Mouse (Mus musculus) liver, embryonic 12.5 days (tissue): ENCODE measurements around the gene Apold1. TPM values are rescaled to one million over a fixed set of nuclear protein-coding genes. Genes with fewer than 3 reads are reported as not detected.

Experiments used
- polyA plus RNA-seq: library from polyadenylated mRNA; unstranded; fragments of >200 nt; fragmentation: Nextera tagmentation; extraction: Ambion mirVana; gene quantifications from 2 replicates; pipeline ENCODE4 v1.2.1, GENCODE M21; 2016

The Apold1 gene
- polyA plus RNA-seq, 1 experiment from 2014 or later, result 2.2 TPM

Other genes with a start within 250 kb of the Apold1 start
- 6.6 and 6.7 TPM in 2 replicates for gene Dusp16, start 189.1 kb upstream of the Apold1 start, polyA plus RNA-seq
- 1.2 and 1.8 TPM in 2 replicates for gene Crebl2, start 151.6 kb upstream of the Apold1 start, polyA plus RNA-seq
- gene Gpr19, start 83.1 kb upstream of the Apold1 start, polyA plus RNA-seq, result 7.1 and 8.4 TPM in 2 replicates
- gene Cdkn1b, start 61.3 kb upstream of the Apold1 start, polyA plus RNA-seq, result 9.5 and 9.9 TPM in 2 replicates
- 84.5 and 87.3 TPM in 2 replicates for gene Ddx47, start 29.9 kb downstream of the Apold1 start, polyA plus RNA-seq
- gene Gprc5a, start 83.9 kb downstream of the Apold1 start, polyA plus RNA-seq, result 0.64 and 0.74 TPM in 2 replicates
- gene Gprc5d, start 136.6 kb downstream of the Apold1 start, polyA plus RNA-seq, result 0.10 TPM in 1 of 2 replicates, not detected in the other
- gene Fam234b, start 216.3 kb downstream of the Apold1 start, polyA plus RNA-seq, result 36.3 and 37.5 TPM in 2 replicates
- gene Hebp1, start 216.3 kb downstream of the Apold1 start, polyA plus RNA-seq, result 116 and 120 TPM in 2 replicates